Mouse (Mus musculus) cerebellum, adult 2 months (tissue): ENCODE results near the gene Nkx2-3. TPM values are rescaled to one million over a fixed set of nuclear protein-coding genes. Genes with fewer than 3 reads are reported as not detected.

Experiments used
- DNase-seq, 2 experiments: peaks; one replicate each; pipeline ENCODE4 v3.0.0; 2021
- H3K27ac ChIP-seq: fragments of 200-500 bp; 2 replicates; pipeline ENCODE4 v1.5.1; 2012; ENCODE audit warnings: low read length, control low read depth, inconsistent platforms; ENCODE audit not compliant: insufficient read depth
- H3K27me3 ChIP-seq: fragments of 200-500 bp; 2 replicates; pipeline ENCODE4 v1.6.1; 2012; ENCODE audit warnings: inconsistent platforms, mild to moderate bottlenecking, low read length, moderate library complexity; ENCODE audit not compliant: control insufficient read depth, insufficient read depth
- H3K4me1 ChIP-seq: fragments of 200-500 bp; 2 replicates; pipeline ENCODE4 v1.6.1; 2011; ENCODE audit warnings: low read length; ENCODE audit not compliant: control insufficient read depth, insufficient read depth
- H3K4me3 ChIP-seq: fragments of 200-500 bp; replicated peaks from 2 replicates; pipeline ENCODE3; 2011; ENCODE audit warnings: mild to moderate bottlenecking, low read depth, low read length, control low read depth; ENCODE audit not compliant: insufficient read depth
- CTCF ChIP-seq: fragments of 200-500 bp; IDR thresholded peaks from 2 replicates; pipeline ENCODE4 v1.5.1; 2011; ENCODE audit warnings: low read depth, mild to moderate bottlenecking, control low read depth, low read length, moderate library complexity, borderline replicate concordance; ENCODE audit not compliant: insufficient read depth
- POLR2A ChIP-seq: fragments of 200-500 bp; IDR thresholded peaks from 2 replicates; pipeline ENCODE4 v1.6.1; 2011; ENCODE audit warnings: low read length, control low read depth, borderline replicate concordance; ENCODE audit not compliant: insufficient read depth
- WGBS: fragments of 180-500 bp; shearing (Covaris S2); methylation state at CpG from one replicate; pipeline ENCODE4 v1.1.7; 2018; 5-methylcytosine and 5-hydroxymethylcytosine counted together
- polyA plus RNA-seq: library from polyadenylated mRNA; depleted of rRNA; stranded (reverse); fragments of >200 nt; gene quantifications from 2 replicates; pipeline ENCODE4 v1.2.3, GENCODE M21; 2012

Nkx2-3 gene
- polyA plus RNA-seq, 1 experiment = not detected

DNA sequence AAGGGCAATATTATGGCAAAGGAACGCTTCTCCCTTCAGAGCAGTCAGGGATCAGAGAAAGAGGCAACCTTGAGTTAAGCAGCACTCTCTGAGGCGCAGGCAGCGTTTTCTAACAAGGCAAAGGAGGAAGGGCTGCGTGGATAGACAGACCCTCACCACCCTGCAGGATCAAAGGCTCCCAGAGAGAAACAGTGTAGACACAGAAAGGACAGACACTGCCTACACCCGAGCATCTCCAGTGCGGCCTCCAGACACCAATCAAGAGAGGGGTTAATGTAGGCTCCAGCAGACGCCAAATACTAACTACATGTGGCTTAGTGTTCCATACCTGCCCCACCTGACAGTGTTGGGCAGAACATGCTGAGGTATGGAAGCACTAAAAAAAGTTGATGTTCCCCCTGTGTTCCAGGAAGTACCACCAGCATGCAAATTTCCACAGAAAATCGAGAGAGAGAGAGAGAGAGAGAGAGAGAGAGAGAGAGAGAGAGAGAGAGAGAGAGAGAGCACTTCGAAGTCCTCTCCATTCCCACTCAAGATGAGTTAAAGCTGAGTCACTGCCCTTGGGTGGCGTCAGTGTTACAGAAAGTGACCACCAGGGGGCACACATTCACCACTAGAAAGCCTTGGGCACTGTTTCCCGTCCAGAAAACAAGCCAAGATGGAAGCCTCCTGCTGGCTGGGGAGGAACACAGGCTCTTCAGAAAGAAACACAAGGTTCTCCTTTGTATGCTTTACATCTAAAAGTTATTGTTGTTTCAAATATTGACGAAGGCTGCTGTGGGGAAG, 18.5 kb downstream of the Nkx2-3 start:
- TF ChIP-seq POLR2A (no peak), CTCF (peak; percentile 90)
- WGBS = 28% methylated on average over 12 of the region's 12 CpGs
- Histone ChIP-seq H3K27ac (no peak overlapping the region), H3K27me3 (no peaks in the 10 kb centered on the region), H3K4me3 (no peak overlapping the region), H3K4me1 (no peaks in the 10 kb centered on the region)
- DNase-seq = peak; percentile 68 to 76

GRCm38 (mm10) chr19:43641833-43642232, 29.7 kb downstream of the Nkx2-3 start:
- Histone ChIP-seq H3K4me1 (no peaks in the 10 kb centered on the region), H3K4me3 (no peak overlapping the region), H3K27me3 (no peaks in the 10 kb centered on the region), H3K27ac (no peak overlapping the region)
- WGBS = 66% methylated on average over 11 of the region's 11 CpGs
- no peak for DNase-seq
- TF ChIP-seq POLR2A = no peak
- TF ChIP-seq CTCF = no peak

DNA sequence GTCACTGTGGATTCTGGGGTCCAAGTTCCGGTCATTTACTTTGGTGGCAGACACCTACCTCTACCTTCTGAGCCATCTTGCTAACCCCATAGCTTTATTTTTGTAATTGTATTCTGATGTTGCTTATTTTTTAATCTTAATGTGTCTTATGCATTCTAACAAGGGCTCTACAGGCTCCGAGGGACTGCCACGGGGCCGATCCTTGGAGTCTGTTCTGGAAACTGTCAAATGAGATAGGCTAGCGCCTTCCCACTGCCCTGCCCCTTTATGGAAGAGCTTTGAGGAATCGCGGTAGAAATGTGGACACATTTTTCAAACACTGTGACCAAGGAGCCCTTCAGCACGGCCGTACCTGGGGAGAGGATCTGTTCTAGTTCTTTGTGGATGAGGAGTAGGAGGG, 30.7 kb downstream of the Nkx2-3 start:
- DNase-seq = no peak
- 86% methylated on average over 9 of the region's 9 CpGs for WGBS
- H3K4me3 ChIP-seq = no peak overlapping the region
- no peak for TF ChIP-seq CTCF
- no peak for TF ChIP-seq POLR2A
- H3K27me3 ChIP-seq = no peaks in the 10 kb centered on the region
- no peak overlapping the region for H3K27ac ChIP-seq
- no peaks in the 10 kb centered on the region for H3K4me1 ChIP-seq

- Histone ChIP-seq H3K27me3 (no peaks in the 10 kb centered on the region), H3K27ac (no peak overlapping the region), H3K4me3 (no peak overlapping the region), H3K4me1 (no peaks in the 10 kb centered on the region)
- no peak for TF ChIP-seq CTCF
- no peak for TF ChIP-seq POLR2A
- 87% methylated on average over 9 of the region's 9 CpGs for WGBS
- DNase-seq = no peak
Measured at GRCm38 (mm10) chr19:43645508-43645907, 33.4 kb downstream of the Nkx2-3 start.

GRCm38 (mm10) chr19:43646852-43647251, 34.7 kb downstream of the Nkx2-3 start:
- 57% methylated on average over 7 of the region's 7 CpGs for WGBS

DNA sequence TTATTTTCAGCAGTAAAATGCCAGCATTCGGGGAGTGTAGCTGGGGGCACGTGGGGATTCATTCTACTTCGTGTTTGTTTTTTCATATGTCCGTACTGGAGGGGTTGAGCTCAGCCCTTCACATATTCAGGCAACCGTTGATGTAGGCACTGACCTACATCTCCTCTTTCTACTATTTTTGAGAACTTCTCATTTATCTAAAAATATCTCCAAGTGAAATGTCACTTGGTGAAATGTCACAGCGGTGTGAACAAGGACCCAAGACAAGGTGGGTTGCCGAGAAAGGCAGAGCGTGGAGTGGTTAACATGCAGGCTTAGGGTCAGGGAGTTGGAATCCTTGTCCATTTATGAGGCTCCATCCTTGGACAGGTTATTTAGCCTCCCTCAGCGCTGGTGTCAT, 35.1 kb downstream of the Nkx2-3 start:
- Histone ChIP-seq H3K4me3 (no peak overlapping the region), H3K4me1 (no peaks in the 10 kb centered on the region), H3K27ac (no peak overlapping the region), H3K27me3 (no peaks in the 10 kb centered on the region)
- 91% methylated on average over 9 of the region's 9 CpGs for WGBS
- no peak for DNase-seq
- TF ChIP-seq POLR2A (no peak), CTCF (no peak)

More at GRCm38 (mm10) chr19:43646852-43647251, 34.7 kb downstream of the Nkx2-3 start:
- no peak for DNase-seq
- no peak for TF ChIP-seq POLR2A
- no peak for TF ChIP-seq CTCF
- H3K27ac ChIP-seq = no peak overlapping the region
- no peaks in the 10 kb centered on the region for H3K27me3 ChIP-seq
- H3K4me1 ChIP-seq = no peaks in the 10 kb centered on the region
- no peak overlapping the region for H3K4me3 ChIP-seq

GRCm38 (mm10) chr19:43648343-43648742, 36.2 kb downstream of the Nkx2-3 start:
- DNase-seq = no peak
- H3K27ac ChIP-seq = no peak overlapping the region
- TF ChIP-seq CTCF = no peak
- no peak for TF ChIP-seq POLR2A
- H3K27me3 ChIP-seq = no peaks in the 10 kb centered on the region
- no peak overlapping the region for H3K4me3 ChIP-seq
- H3K4me1 ChIP-seq = no peaks in the 10 kb centered on the region
- WGBS = 93% methylated on average over 4 of the region's 4 CpGs

- H3K27me3 ChIP-seq = no peaks in the 10 kb centered on the region
- WGBS = 65% methylated on average over 8 of the region's 8 CpGs
- H3K4me1 ChIP-seq = no peaks in the 10 kb centered on the region
- no peak for DNase-seq
- H3K4me3 ChIP-seq = no peak overlapping the region
- H3K27ac ChIP-seq = no peak overlapping the region
- TF ChIP-seq CTCF (no peak), POLR2A (no peak)
Measured at GRCm38 (mm10) chr19:43651241-43651785, 39.2 kb downstream of the Nkx2-3 start.
